Mouse (Mus musculus) CH12.LX (cell line): ENCODE measurements around the gene Lrig1.
"Not testable (repeated sequence)": the region's sequence is repeated elsewhere in the genome, so short reads cannot be mapped to it uniquely, and the experiment has no call there.

ENCODE experiments used
- BHLHE40 ChIP-seq: IDR thresholded peaks from 2 replicates; pipeline ENCODE4 v1.6.1; 2011; ENCODE audit warnings: mild to moderate bottlenecking, low read depth, low read length, improper control_type of control experiment
- CHD2 ChIP-seq: IDR thresholded peaks from 2 replicates; pipeline ENCODE4 v1.6.1; 2011; ENCODE audit warnings: low read length, improper control_type of control experiment
- CTCF ChIP-seq, 2 experiments: IDR thresholded peaks in 1 of 2; conservative IDR thresholded peaks in 1 of 2; 2 replicates each; pipeline ENCODE4 v1.5.1; 2011 to 2012; ENCODE audit warnings: low read depth in 2 of 2, low read length in 2 of 2, improper control_type of control experiment in 1 of 2, inconsistent platforms in 1 of 2, mild to moderate bottlenecking in 1 of 2, moderate library complexity in 1 of 2
- EP300 ChIP-seq: IDR thresholded peaks from 2 replicates; pipeline ENCODE4 v1.6.1; 2011; ENCODE audit warnings: low read length, improper control_type of control experiment
- IRF4 ChIP-seq: IDR thresholded peaks from 2 replicates; pipeline ENCODE4 v1.6.1; 2014; ENCODE audit warnings: low read depth, mild to moderate bottlenecking, inconsistent platforms, low read length, improper control_type of control experiment
- JUN ChIP-seq: IDR thresholded peaks from 2 replicates; pipeline ENCODE4 v1.6.1; 2011; ENCODE audit warnings: low read depth, mild to moderate bottlenecking, low read length, improper control_type of control experiment, moderate library complexity; ENCODE audit not compliant: insufficient read depth
- MAFK ChIP-seq: IDR thresholded peaks from 2 replicates; pipeline ENCODE4 v1.6.1; 2011; ENCODE audit warnings: low read length, improper control_type of control experiment; ENCODE audit not compliant: insufficient replicate concordance
- MAX ChIP-seq: IDR thresholded peaks from 2 replicates; pipeline ENCODE4 v1.6.1; 2011; ENCODE audit warnings: low read length, improper control_type of control experiment
- MXI1 ChIP-seq: IDR thresholded peaks from 2 replicates; pipeline ENCODE4 v1.6.1; 2011; ENCODE audit warnings: mild to moderate bottlenecking, low read depth, low read length, improper control_type of control experiment
- POLR2A ChIP-seq: IDR thresholded peaks from 2 replicates; pipeline ENCODE4 v1.6.1; 2011; ENCODE audit warnings: low read depth, mild to moderate bottlenecking, improper control_type of control experiment, low read length
- POLR2AphosphoS2 ChIP-seq: IDR thresholded peaks from 2 replicates; pipeline ENCODE4 v1.6.1; 2011; ENCODE audit warnings: low read depth, low read length, improper control_type of control experiment
- TCF12 ChIP-seq: IDR thresholded peaks from 2 replicates; pipeline ENCODE4 v1.6.1; 2014; ENCODE audit warnings: low read depth, mild to moderate bottlenecking, inconsistent platforms, low read length, improper control_type of control experiment
- USF1 ChIP-seq: IDR thresholded peaks from 2 replicates; pipeline ENCODE4 v1.6.1; 2014; ENCODE audit warnings: low read depth, mild to moderate bottlenecking, inconsistent platforms, low read length, improper control_type of control experiment
- ZNF384 ChIP-seq: IDR thresholded peaks from 2 replicates; pipeline ENCODE4 v1.6.1; 2012; ENCODE audit warnings: low read depth, low read length, improper control_type of control experiment, inconsistent platforms

GRCm38 (mm10) chr6:94558603-94559002 lies 141.4 kb downstream of the Lrig1 start:
- TF ChIP-seq MXI1; EP300; POLR2A; TCF12; POLR2AphosphoS2; IRF4; CTCF (conservative IDR thresholded peaks at IDR 0.05 in 1 of 2, IDR thresholded peaks at IDR 0.05 in 1 of 2; ENCODE audit: low read depth in 2 of 2, low read length in 2 of 2); USF1; CHD2; MAFK; JUN; MAX; ZNF384; BHLHE40: not testable (repeated sequence)
